Mouse (Mus musculus): ENCODE results near the gene Lin37. TPM values are rescaled to one million over a fixed set of nuclear protein-coding genes. Genes with fewer than 3 reads are reported as not detected.

The Lin37 gene
- 32.0 and 32.4 TPM in 2 replicates for polyA plus RNA-seq (2012; rRNA removed)

GRCm38 (mm10) chr7:30559443-30559954 lies at the start of gene Lin37:
TSS of gene Lin37 (minus strand) at chr7:30559838.

GRCm38 (mm10) chr7:30598786-30599185 lies 39.1 kb upstream of the Lin37 start, which contains the start of gene Zbtb32:
TSS of gene Zbtb32 (minus strand) at chr7:30598909.

GRCm38 (mm10) chr7:30588676-30589434 lies 29.2 kb upstream of the Lin37 start, which contains the start of gene Kmt2b:
TSS of gene Kmt2b (minus strand) at chr7:30588726.

GRCm38 (mm10) chr7:30564970-30565571 lies 5.4 kb upstream of the Lin37 start, which contains the start of gene Igflr1:
TSS of gene Igflr1 (plus strand) at chr7:30565427.

GRCm38 (mm10) chr7:30563117-30563905 lies 3.7 kb upstream of the Lin37 start, which contains the start of the genes U2af1l4, Gm49396 and Psenen:
TSS of gene U2af1l4 (plus strand) at chr7:30563301.
TSS of gene Gm49396 (plus strand) at chr7:30563344.
TSS of gene Psenen (minus strand) at chr7:30563627.

GRCm38 (mm10) chr7:30552102-30553020 lies 7.3 kb downstream of the Lin37 start, which contains the start of the genes Hspb6 and Proser3:
TSS of gene Hspb6 (plus strand) at chr7:30552178.
TSS of gene Proser3 (minus strand) at chr7:30552299.

GRCm38 (mm10) chr7:30534633-30535577 lies 24.7 kb downstream of the Lin37 start, which contains the start of gene Arhgap33:
TSS of gene Arhgap33 (minus strand) at chr7:30535060.

Other genes starting within 250 kb of the Lin37 start
- 11.0 and 13.9 TPM in 2 replicates for gene Syne4, start 245.0 kb downstream of the Lin37 start, polyA plus RNA-seq (2012; rRNA removed)
- 1.2 and 1.4 TPM in 2 replicates for gene E130208F15Rik, start 238.1 kb downstream of the Lin37 start, polyA plus RNA-seq (2012; rRNA removed)
- 26.8 and 37.9 TPM in 2 replicates for gene Sdhaf1, start 235.9 kb downstream of the Lin37 start, polyA plus RNA-seq (2012; rRNA removed)
- gene Lrfn3, start 197.1 kb downstream of the Lin37 start, polyA plus RNA-seq (2012; rRNA removed): 25.6 and 26.3 TPM in 2 replicates
- 54.3 and 84.5 TPM in 2 replicates for gene Tyrobp, start 146.1 kb downstream of the Lin37 start, polyA plus RNA-seq (2012; rRNA removed)
- 12.2 and 17.0 TPM in 2 replicates for gene Hcst, start 140.0 kb downstream of the Lin37 start, polyA plus RNA-seq (2012; rRNA removed)
- 7.8 and 8.1 TPM in 2 replicates for gene Nfkbid, start 138.1 kb downstream of the Lin37 start, polyA plus RNA-seq (2012; rRNA removed)
- gene Aplp1, start 114.3 kb downstream of the Lin37 start, polyA plus RNA-seq (2012; rRNA removed): 49.6 and 52.2 TPM in 2 replicates
- 0.35 and 0.52 TPM in 2 replicates for gene Kirrel2, start 102.1 kb downstream of the Lin37 start, polyA plus RNA-seq (2012; rRNA removed)
- gene Nphs1, start 101.5 kb downstream of the Lin37 start, polyA plus RNA-seq (2012; rRNA removed): 0.03 and 0.80 TPM in 2 replicates
- not detected in 2 replicates for gene Prodh2, start 66.2 kb downstream of the Lin37 start, polyA plus RNA-seq (2012; rRNA removed)
- 17.3 and 18.3 TPM in 2 replicates for gene Arhgap33, start 24.8 kb downstream of the Lin37 start, polyA plus RNA-seq (2012; rRNA removed)
- gene Hspb6, start 7.7 kb downstream of the Lin37 start, polyA plus RNA-seq (2012; rRNA removed): 80.2 and 99.4 TPM in 2 replicates
- gene Proser3, start 7.5 kb downstream of the Lin37 start, polyA plus RNA-seq (2012; rRNA removed): 8.5 TPM in 2 replicates
- gene U2af1l4, start 3.5 kb upstream of the Lin37 start, polyA plus RNA-seq (2012; rRNA removed): 40.8 and 56.2 TPM in 2 replicates
- 1.2 and 1.4 TPM in 2 replicates for gene Gm49396, start 3.5 kb upstream of the Lin37 start, polyA plus RNA-seq (2012; rRNA removed)
- 109 and 156 TPM in 2 replicates for gene Psenen, start 3.8 kb upstream of the Lin37 start, polyA plus RNA-seq (2012; rRNA removed)
- 7.7 and 8.8 TPM in 2 replicates for gene Igflr1, start 5.6 kb upstream of the Lin37 start, polyA plus RNA-seq (2012; rRNA removed)
- 46.0 and 47.1 TPM in 2 replicates for gene Kmt2b, start 28.9 kb upstream of the Lin37 start, polyA plus RNA-seq (2012; rRNA removed)
- 5.3 and 6.6 TPM in 2 replicates for gene Zbtb32, start 39.1 kb upstream of the Lin37 start, polyA plus RNA-seq (2012; rRNA removed)
- 24.9 and 37.7 TPM in 2 replicates for gene Upk1a, start 53.0 kb upstream of the Lin37 start, polyA plus RNA-seq (2012; rRNA removed)
- 423 and 473 TPM in 2 replicates for gene Cox6b1, start 66.3 kb upstream of the Lin37 start, polyA plus RNA-seq (2012; rRNA removed)
- gene Etv2, start 76.0 kb upstream of the Lin37 start, polyA plus RNA-seq (2012; rRNA removed): not detected in 2 replicates
- gene Rbm42, start 90.5 kb upstream of the Lin37 start, polyA plus RNA-seq (2012; rRNA removed): 82.7 and 93.1 TPM in 2 replicates
- 7.2 and 8.7 TPM in 2 replicates for gene Haus5, start 105.2 kb upstream of the Lin37 start, polyA plus RNA-seq (2012; rRNA removed)
- gene Pmis2, start 111.8 kb upstream of the Lin37 start, polyA plus RNA-seq (2012; rRNA removed): not detected in 2 replicates
- gene 2200002J24Rik, start 139.1 kb upstream of the Lin37 start, polyA plus RNA-seq (2012; rRNA removed): 0.91 and 1.2 TPM in 2 replicates
- 0.51 and 0.90 TPM in 2 replicates for gene Atp4a, start 152.4 kb upstream of the Lin37 start, polyA plus RNA-seq (2012; rRNA removed)
- gene Tmem147, start 169.7 kb upstream of the Lin37 start, polyA plus RNA-seq (2012; rRNA removed): 158 and 172 TPM in 2 replicates
- not detected in 2 replicates for gene Gapdhs, start 183.8 kb upstream of the Lin37 start, polyA plus RNA-seq (2012; rRNA removed)
- gene Sbsn, start 191.6 kb upstream of the Lin37 start, polyA plus RNA-seq (2012; rRNA removed): 1.2 and 1.8 TPM in 2 replicates
- 3.6 and 5.1 TPM in 2 replicates for gene Dmkn, start 203.9 kb upstream of the Lin37 start, polyA plus RNA-seq (2012; rRNA removed)
- gene Krtdap, start 228.1 kb upstream of the Lin37 start, polyA plus RNA-seq (2012; rRNA removed): not detected in 2 replicates